Mouse (Mus musculus): ENCODE data around the gene E430018J23Rik.
"Not testable (repeated sequence)": the region's sequence is repeated elsewhere in the genome, so short reads cannot be mapped to it uniquely, and the experiment has no call there.

E430018J23Rik gene

DNA sequence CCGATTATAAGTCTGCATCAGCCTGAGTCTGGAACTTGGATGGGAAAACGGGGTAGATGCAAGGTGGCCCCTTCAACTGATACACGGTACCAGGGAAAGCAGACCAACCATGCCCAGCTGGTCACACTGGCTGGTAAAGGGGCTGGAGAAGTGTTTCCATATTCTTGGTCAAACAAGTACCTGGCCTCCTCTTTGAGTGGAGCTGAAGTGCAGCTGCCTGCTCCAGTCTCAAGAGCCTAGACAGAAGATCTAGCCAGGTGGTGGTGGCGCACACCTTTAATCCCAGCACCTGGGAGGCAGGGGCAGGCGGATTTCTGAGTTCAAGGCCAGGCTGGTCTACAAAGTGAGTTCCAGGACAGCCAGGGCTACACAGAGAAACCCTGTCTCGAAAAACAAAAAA, 51.6 kb downstream of the E430018J23Rik start:
- in situ Hi-C loops (cut with MseI, MboI) = not testable (repeated sequence)

DNA sequence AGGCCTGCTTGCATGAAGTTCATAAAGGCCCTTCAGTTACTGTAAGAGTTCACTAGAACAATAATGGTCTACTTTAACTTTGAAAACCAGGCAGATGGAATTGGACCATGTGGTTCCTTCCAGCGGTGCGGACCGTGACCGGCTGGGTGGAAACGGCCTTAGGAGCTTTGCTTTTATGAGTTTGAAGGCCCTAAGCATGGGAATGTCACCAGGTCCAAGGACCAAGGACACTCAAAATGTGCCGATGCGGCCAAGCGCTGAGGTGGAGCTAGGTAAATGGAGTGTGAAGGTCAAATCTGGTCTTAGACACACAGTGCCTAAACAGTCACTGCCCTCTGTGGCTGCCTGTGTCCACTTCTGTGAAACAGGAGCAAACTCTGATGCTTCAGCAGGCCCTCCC, 52.1 kb downstream of the E430018J23Rik start:
- in situ Hi-C loops (cut with MseI, MboI) = no loop called here
